ENCODE assay signal across 9 mouse cellular contexts in the genomic region with DNA sequence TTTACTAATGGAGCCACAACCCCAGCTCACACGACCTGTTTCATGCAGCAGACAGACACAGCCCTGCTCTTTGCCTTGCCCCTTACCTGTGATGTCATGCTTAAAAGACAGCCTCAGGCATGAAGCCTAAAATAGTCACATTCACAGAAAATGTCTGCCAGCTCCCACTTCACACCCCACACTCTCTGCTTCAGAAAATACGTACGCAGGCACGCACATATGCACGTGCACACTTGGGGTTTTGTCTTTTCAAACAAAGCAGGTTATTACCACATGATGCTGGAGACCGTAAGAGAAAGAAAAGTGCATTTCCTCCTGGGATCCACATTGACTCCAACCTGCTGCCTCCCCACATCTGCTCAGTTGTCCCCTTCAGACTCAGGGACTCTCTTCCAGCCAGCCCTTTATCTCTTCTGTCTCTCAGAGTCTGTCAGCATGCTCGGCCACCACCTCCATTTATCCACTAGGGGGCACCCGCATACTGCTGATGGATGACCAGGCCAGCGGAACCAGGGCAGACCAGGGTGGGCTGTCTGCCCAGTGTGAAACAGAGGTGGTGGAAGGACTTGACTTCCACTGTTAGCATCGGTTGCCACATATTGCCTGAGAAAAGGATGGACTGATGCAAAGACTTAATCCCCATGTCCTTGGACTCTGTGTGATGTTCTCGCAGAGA. TPM values are rescaled to one million over a fixed set of nuclear protein-coding genes. Genes with fewer than 3 reads are reported as not detected.
DNase-seq lines count a peak whose midpoint lies in the region; ATAC-seq lines count a peak whose summit lies in the region.
"Had no signal": no experiment of that assay in that cellular context is flagged by ENCODE, and none has a peak within 500 bp of the region (broad histone marks: within the 10 kb centered on the region; RNA-seq: fewer than 3 reads in every experiment).

No protein-coding gene starts in this region.

- no peak overlapping the region for H3K9ac ChIP-seq in forebrain, embryonic 12.5 days
- H3K9ac ChIP-seq in heart, embryonic 16.5 days (ENCODE audit: low read length), result no peak overlapping the region
- no peak overlapping the region for H3K9ac ChIP-seq in liver, embryonic 13.5 days
- H3K9ac ChIP-seq in neural tube, embryonic 11.5 days (ENCODE audit: low read length), result no peak overlapping the region
- H3K9ac ChIP-seq in stomach, embryonic 15.5 days, result no peak overlapping the region

- ATAC-seq in forebrain, embryonic 12.5 days (ENCODE audit: low FRiP score), result peak; percentile 89
- ATAC-seq in heart, embryonic 16.5 days (replicated peaks; ENCODE audit: extremely low read depth, insufficient read depth, low FRiP score), result 0 out of 2 replicates have a peak, but pooled peaks have one; percentile 54
- ATAC-seq in liver, embryonic 13.5 days (ENCODE audit: low read depth), result peak; percentile 67; the same call in 1 of the 2 replicates
- ATAC-seq in neural tube, embryonic 11.5 days (ENCODE audit: insufficient read depth, low FRiP score, low TSS enrichment), result peak; percentile 82
- ATAC-seq in stomach, embryonic 15.5 days (ENCODE audit: insufficient read depth, low FRiP score, low read depth), result peak; percentile 44; the same call in 1 of the 2 replicates

- peaks cover 2% of the 10 kb centered on the region for H3K4me1 ChIP-seq in forebrain, embryonic 12.5 days
- peaks cover 2% of the 10 kb centered on the region; the same call in 1 of the 2 replicates for H3K4me1 ChIP-seq in heart, embryonic 16.5 days (ENCODE audit: control insufficient read depth, insufficient read depth, low read length)
- H3K4me1 ChIP-seq in liver, embryonic 13.5 days (replicated peaks), result no peaks in the 10 kb centered on the region
- H3K4me1 ChIP-seq in neural tube, embryonic 11.5 days (ENCODE audit: control insufficient read depth, insufficient read depth, low read length), result 0 out of 2 replicates have a peak, but pooled peaks cover 4% of the 10 kb centered on the region
- H3K4me1 ChIP-seq in stomach, embryonic 15.5 days, result 0 out of 2 replicates have a peak, but pooled peaks cover 7% of the 10 kb centered on the region

- H3K4me3 ChIP-seq in forebrain, embryonic 12.5 days (replicated peaks), result no peak overlapping the region
- H3K4me3 ChIP-seq in heart, embryonic 16.5 days (ENCODE audit: low read length), result no peak overlapping the region
- H3K4me3 ChIP-seq in liver, embryonic 13.5 days (replicated peaks), result no peak overlapping the region
- no peak overlapping the region for H3K4me3 ChIP-seq in neural tube, embryonic 11.5 days (ENCODE audit: low read depth, low read length)
- H3K4me3 ChIP-seq in stomach, embryonic 15.5 days (replicated peaks), result no peak overlapping the region
- H3K4me3 ChIP-seq: erythroblast, embryonic 14.5 days had no signal

- H3K36me3 ChIP-seq in forebrain, embryonic 12.5 days (replicated peaks), result no peaks in the 10 kb centered on the region
- H3K36me3 ChIP-seq in heart, embryonic 16.5 days (ENCODE audit: control insufficient read depth, insufficient read depth), result no peaks in the 10 kb centered on the region
- H3K36me3 ChIP-seq in liver, embryonic 13.5 days, result no peaks in the 10 kb centered on the region
- no peaks in the 10 kb centered on the region for H3K36me3 ChIP-seq in neural tube, embryonic 11.5 days (ENCODE audit: control insufficient read depth, insufficient read depth, low read length)
- H3K36me3 ChIP-seq in stomach, embryonic 15.5 days, result no peaks in the 10 kb centered on the region

- DNase-seq in CD8-positive naive resting alpha-beta T cell, adult 2 months (ENCODE audit: low read depth in 2 of 2, low spot score in 2 of 2), result peak; percentile 68 to 75
- DNase-seq in c-Kit-positive CD71-positive TER-119-negative erythroid progenitor cells, embryonic 14.5 days (ENCODE audit: low read depth), result peak; percentile 51
- DNase-seq in kidney, postnatal 14 days, result peak; percentile 88
- DNase-seq in liver, embryonic 13.5 days, result peak; percentile 53
- peak; percentile 86 for DNase-seq in neural tube, embryonic 11.5 days (ENCODE audit: low spot score)

- no peak overlapping the region for H3K27ac ChIP-seq in forebrain, embryonic 12.5 days
- no peak overlapping the region for H3K27ac ChIP-seq in heart, embryonic 16.5 days (ENCODE audit: low read length)
- H3K27ac ChIP-seq in liver, embryonic 13.5 days, result no peak overlapping the region
- no peak overlapping the region for H3K27ac ChIP-seq in neural tube, embryonic 11.5 days (ENCODE audit: low read depth, low read length)
- H3K27ac ChIP-seq in stomach, embryonic 15.5 days, result no peak overlapping the region

- WGBS in forebrain, embryonic 12.5 days, result 54% methylated on average over 11 of the region's 11 CpGs
- WGBS in heart, embryonic 16.5 days, result 52% methylated on average over 11 of the region's 11 CpGs
- WGBS in liver, embryonic 13.5 days (ENCODE audit: insufficient replicate concordance), result 49% methylated on average over 11 of the region's 11 CpGs
- 58% methylated on average over 11 of the region's 11 CpGs for WGBS in neural tube, embryonic 11.5 days
- 52% methylated on average over 11 of the region's 11 CpGs for WGBS in stomach, embryonic 15.5 days

- no peaks in the 10 kb centered on the region for H3K9me3 ChIP-seq in forebrain, embryonic 12.5 days
- no peaks in the 10 kb centered on the region for H3K9me3 ChIP-seq in heart, embryonic 16.5 days (replicated peaks; ENCODE audit: control insufficient read depth, low read length)
- H3K9me3 ChIP-seq in liver, embryonic 13.5 days (replicated peaks), result no peaks in the 10 kb centered on the region
- no peaks in the 10 kb centered on the region for H3K9me3 ChIP-seq in neural tube, embryonic 11.5 days (ENCODE audit: control insufficient read depth, low read length)
- no peaks in the 10 kb centered on the region for H3K9me3 ChIP-seq in stomach, embryonic 15.5 days

- H3K27me3 ChIP-seq in forebrain, embryonic 12.5 days, result no peaks in the 10 kb centered on the region
- no peaks in the 10 kb centered on the region for H3K27me3 ChIP-seq in heart, embryonic 16.5 days (ENCODE audit: control insufficient read depth, insufficient read depth, low read length)
- no peaks in the 10 kb centered on the region; the same call in 1 of the 2 replicates for H3K27me3 ChIP-seq in liver, embryonic 13.5 days
- H3K27me3 ChIP-seq in neural tube, embryonic 11.5 days (ENCODE audit: control insufficient read depth, insufficient read depth, low read length), result no peaks in the 10 kb centered on the region
- H3K27me3 ChIP-seq in stomach, embryonic 15.5 days (replicated peaks), result no peaks in the 10 kb centered on the region

- no peak overlapping the region for H3K4me2 ChIP-seq in forebrain, embryonic 12.5 days
- H3K4me2 ChIP-seq in heart, embryonic 16.5 days (ENCODE audit: low read depth, low read length), result no peak overlapping the region
- H3K4me2 ChIP-seq in liver, embryonic 13.5 days, result no peak overlapping the region
- H3K4me2 ChIP-seq in neural tube, embryonic 11.5 days (ENCODE audit: low read depth), result no peak overlapping the region
- no peak overlapping the region for H3K4me2 ChIP-seq in stomach, embryonic 15.5 days

RNA-seq across cellular contexts. Expression of a gene that starts 15.8 kb away (rescaled TPM):
- polyA plus RNA-seq in forebrain, embryonic 12.5 days (2016; fragmentation: Nextera tagmentation; extraction: Ambion mirVana), result 32.3 and 41.2 TPM in 2 replicates
- polyA plus RNA-seq in heart, embryonic 16.5 days (2015; fragmentation: Nextera tagmentation; extraction: Ambion mirVana), result 130 and 138 TPM in 2 replicates
- polyA plus RNA-seq in liver, embryonic 13.5 days (2015; fragmentation: Nextera tagmentation; extraction: Ambion mirVana), result 52.4 and 59.5 TPM in 2 replicates
- polyA plus RNA-seq in neural tube, embryonic 11.5 days (2014; fragmentation: Nextera tagmentation; extraction: Ambion mirVana), result 57.0 and 57.2 TPM in 2 replicates
- 103 and 105 TPM in 2 replicates for polyA plus RNA-seq in stomach, embryonic 15.5 days (2015; fragmentation: Nextera tagmentation; extraction: Ambion mirVana)

RNA-seq across cellular contexts. Expression of a gene that starts 46.5 kb away (rescaled TPM):
- 15.1 and 17.0 TPM in 2 replicates for polyA plus RNA-seq in forebrain, embryonic 12.5 days (2016; fragmentation: Nextera tagmentation; extraction: Ambion mirVana)
- polyA plus RNA-seq in heart, embryonic 16.5 days (2015; fragmentation: Nextera tagmentation; extraction: Ambion mirVana), result 16.0 and 25.0 TPM in 2 replicates
- polyA plus RNA-seq in liver, embryonic 13.5 days (2015; fragmentation: Nextera tagmentation; extraction: Ambion mirVana), result 21.0 and 23.2 TPM in 2 replicates
- 15.2 and 20.4 TPM in 2 replicates for polyA plus RNA-seq in neural tube, embryonic 11.5 days (2014; fragmentation: Nextera tagmentation; extraction: Ambion mirVana)
- 63.7 and 66.1 TPM in 2 replicates for polyA plus RNA-seq in stomach, embryonic 15.5 days (2015; fragmentation: Nextera tagmentation; extraction: Ambion mirVana)
